Mouse (Mus musculus) E14TG2a.4 (cell line): ENCODE measurements around the gene Diaph3.

Experiments used
- CTCF ChIP-seq: conservative IDR thresholded peaks from 2 replicates; pipeline ENCODE4 v1.5.1; 2014; ENCODE audit warnings: low read length
- POU5F1 ChIP-seq: IDR thresholded peaks from 2 replicates; pipeline ENCODE4 v1.6.1; 2014; ENCODE audit warnings: low read length, borderline replicate concordance

DNA sequence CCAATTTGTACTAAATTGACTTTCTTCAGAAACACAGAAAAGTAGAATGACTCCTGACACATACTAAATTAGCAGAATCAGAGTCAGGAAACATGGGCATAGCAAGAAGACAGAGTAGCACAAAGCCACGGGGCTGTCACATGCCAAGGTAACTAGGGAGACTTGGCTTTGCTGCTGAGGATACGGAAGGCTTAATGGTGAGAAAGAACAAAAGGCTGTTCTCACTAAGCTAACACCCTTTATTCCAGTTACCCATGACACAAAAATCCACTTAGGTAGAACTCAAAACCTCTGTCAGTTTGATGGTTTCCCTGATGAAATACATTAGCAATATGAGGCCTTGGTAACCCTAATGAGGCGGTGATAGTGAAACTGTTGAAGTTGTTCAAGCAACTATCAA, 273.9 kb downstream of the Diaph3 start:
- TF ChIP-seq CTCF (no peak), POU5F1 (no peak)
